In genomic region chr6:28828593-28828992, GRCm38 (mm10) we compare ENCODE assay signal across 8 mouse cellular contexts. TPM values are rescaled to one million over a fixed set of nuclear protein-coding genes. Genes with fewer than 3 reads are reported as not detected.
DNase-seq lines count a peak whose midpoint lies in the region; ATAC-seq and TF ChIP-seq lines count a peak whose summit lies in the region.

No protein-coding gene starts in this region.

- H3K9ac ChIP-seq in kidney, embryonic 15.5 days, result no peak overlapping the region
- no peak overlapping the region for H3K9ac ChIP-seq in heart, embryonic 12.5 days

- DNase-seq in kidney, postnatal 10 days, result no peak
- DNase-seq in forebrain, embryonic 10.5 days (ENCODE audit: extremely low spot score, low spot score), result no peak
- peak; percentile 83 for DNase-seq in layer of hippocampus, adult 9-11 months
- DNase-seq in right cerebral cortex, adult 2 months (ENCODE audit: low spot score in 2 of 2), result peak; percentile 75 to 78
- no peak for DNase-seq in liver
- DNase-seq in lung, adult 2 months, result no peak

- no peak for TF ChIP-seq CTCF in lung, adult 2 months (IDR thresholded peaks at IDR 0.05; ENCODE audit: insufficient read depth, low read length)

- H3K9me3 ChIP-seq in kidney, embryonic 15.5 days (replicated peaks), result no peaks in the 10 kb centered on the region
- H3K9me3 ChIP-seq in forebrain, embryonic 10.5 days, result no peaks in the 10 kb centered on the region
- H3K9me3 ChIP-seq in heart, embryonic 12.5 days (replicated peaks), result no peaks in the 10 kb centered on the region

- H3K4me1 ChIP-seq in kidney, embryonic 15.5 days, result peaks cover 42% of the 10 kb centered on the region
- peaks cover 78% of the 10 kb centered on the region for H3K4me1 ChIP-seq in forebrain, embryonic 10.5 days
- H3K4me1 ChIP-seq in heart, embryonic 12.5 days (replicated peaks), result peaks cover 21% of the 10 kb centered on the region
- H3K4me1 ChIP-seq in lung, adult 2 months (ENCODE audit: control insufficient read depth, insufficient read depth, low read length), result peaks cover 6% of the 10 kb centered on the region; the same call in 1 of the 2 replicates

- H3K36me3 ChIP-seq in kidney, embryonic 15.5 days, result 0 out of 2 replicates have a peak, but pooled peaks cover 6% of the 10 kb centered on the region
- H3K36me3 ChIP-seq in forebrain, embryonic 10.5 days (replicated peaks), result peaks cover 14% of the 10 kb centered on the region
- H3K36me3 ChIP-seq in heart, embryonic 12.5 days, result no peaks in the 10 kb centered on the region

- no peak overlapping the region for H3K4me3 ChIP-seq in kidney, embryonic 15.5 days (replicated peaks)
- peak overlapping the region; percentile 34 for H3K4me3 ChIP-seq in forebrain, embryonic 10.5 days
- no peak overlapping the region for H3K4me3 ChIP-seq in heart, embryonic 12.5 days
- no peak overlapping the region for H3K4me3 ChIP-seq in lung, adult 2 months (replicated peaks; ENCODE audit: extremely low read depth, low read depth, low read length)

- no peak overlapping the region for H3K27ac ChIP-seq in kidney, embryonic 15.5 days
- no peak overlapping the region for H3K27ac ChIP-seq in forebrain, embryonic 10.5 days
- H3K27ac ChIP-seq in heart, embryonic 12.5 days (ENCODE audit: poor library complexity, severe bottlenecking), result no peak overlapping the region

- peaks cover 16% of the 10 kb centered on the region for H3K27me3 ChIP-seq in kidney, embryonic 15.5 days
- peaks cover 33% of the 10 kb centered on the region for H3K27me3 ChIP-seq in forebrain, embryonic 10.5 days (ENCODE audit: poor library complexity, severe bottlenecking)
- peaks cover 22% of the 10 kb centered on the region for H3K27me3 ChIP-seq in heart, embryonic 12.5 days (replicated peaks)

- peak overlapping the region; percentile 19; the same call in 1 of the 2 replicates for H3K4me2 ChIP-seq in kidney, embryonic 15.5 days
- no peak overlapping the region for H3K4me2 ChIP-seq in heart, embryonic 12.5 days

- 27% methylated on average over 6 of the region's 6 CpGs for WGBS in kidney, embryonic 15.5 days
- WGBS in forebrain, embryonic 10.5 days, result 23% methylated on average over 6 of the region's 6 CpGs
- WGBS in heart, embryonic 12.5 days, result 48% methylated on average over 6 of the region's 6 CpGs
- WGBS in lung, adult 2 months, result 59% methylated on average over 6 of the region's 6 CpGs

- TF ChIP-seq POLR2A in lung, adult 2 months (IDR thresholded peaks at IDR 0.05; ENCODE audit: borderline replicate concordance, extremely low read depth, low read depth, low read length), result no peak

- no peak for ATAC-seq in kidney, embryonic 15.5 days (replicated peaks; ENCODE audit: low FRiP score)
- ATAC-seq in heart, embryonic 12.5 days (ENCODE audit: insufficient number of reproducible peaks, low FRiP score), result no peak

RNA-seq across cellular contexts. Expression of gene Lrrc4, which starts 3.0 kb away (rescaled TPM):
- 1.8 and 1.9 TPM in 2 replicates for polyA plus RNA-seq in kidney, embryonic 15.5 days (2015; fragmentation: Nextera tagmentation; extraction: Ambion mirVana)
- polyA plus RNA-seq in forebrain, embryonic 10.5 days (2016; fragmentation: Nextera tagmentation; extraction: Ambion mirVana), result 1.8 and 2.0 TPM in 2 replicates
- polyA plus RNA-seq in heart, embryonic 12.5 days (2016; fragmentation: Nextera tagmentation; extraction: Ambion mirVana), result 0.51 and 0.58 TPM in 2 replicates
- 0.57 and 0.82 TPM in 2 replicates for polyA plus RNA-seq in lung, adult 2 months (2012; rRNA removed)

Comparison
In these comparisons a context has a peak if more than half of its experiments do, and no peak if none do; other contexts are left out.
1. DNase-seq: peak in layer of hippocampus, adult 9-11 months (single experiment) and right cerebral cortex, adult 2 months (2 of 2); none in kidney, postnatal 10 days (single experiment), forebrain, embryonic 10.5 days (single experiment), liver (single experiment) and lung, adult 2 months (single experiment).